Mouse (Mus musculus): Measurements from ENCODE around the gene Lrmda. TPM values are rescaled to one million over a fixed set of nuclear protein-coding genes. Genes with fewer than 3 reads are reported as not detected.

Lrmda gene
- polyA plus RNA-seq, 1 experiment from 2014 or later, result not detected

DNA sequence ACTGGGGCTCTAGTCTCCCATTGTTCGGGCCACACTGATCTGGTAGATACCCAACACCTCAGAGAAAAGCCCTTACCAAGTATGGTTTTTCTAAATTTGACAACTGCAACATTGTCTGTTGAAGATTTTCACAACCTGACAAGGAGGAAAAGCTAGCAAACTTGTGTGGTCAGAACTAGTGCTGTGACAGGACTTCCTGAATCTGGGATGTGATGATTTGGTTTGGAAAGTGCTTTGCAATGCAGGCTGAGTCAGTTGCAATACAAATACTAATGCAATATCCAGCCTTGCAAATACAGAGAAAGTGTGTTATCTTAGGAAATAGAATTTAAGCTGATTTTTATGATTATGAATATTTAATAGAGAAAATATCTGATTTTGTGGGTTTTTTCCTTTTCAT lies 357.6 kb downstream of the Lrmda start:
- Histone ChIP-seq H3K4me2 (ENCODE audit: low read length) (no peak overlapping the region), H3K9ac (replicated peaks; ENCODE audit: low read length) (no peak overlapping the region), H3K27me3 (ENCODE audit: control insufficient read depth, insufficient read depth, low read length) (no peaks in the 10 kb centered on the region), H3K27ac (replicated peaks; ENCODE audit: low read depth, low read length) (no peak overlapping the region), H3K4me1 (ENCODE audit: control insufficient read depth, insufficient read depth, low read length) (no peaks in the 10 kb centered on the region), H3K9me3 (ENCODE audit: control insufficient read depth, low read length) (no peaks in the 10 kb centered on the region), H3K36me3 (ENCODE audit: control insufficient read depth, insufficient read depth, low read length) (no peaks in the 10 kb centered on the region), H3K4me3 (replicated peaks; ENCODE audit: low read depth, low read length) (no peak overlapping the region)
- WGBS, result 92% methylated on average over 1 of the region's 1 CpGs
- DNase-seq, result no peak
- ATAC-seq (ENCODE audit: low FRiP score, low TSS enrichment), result no peak

DNA sequence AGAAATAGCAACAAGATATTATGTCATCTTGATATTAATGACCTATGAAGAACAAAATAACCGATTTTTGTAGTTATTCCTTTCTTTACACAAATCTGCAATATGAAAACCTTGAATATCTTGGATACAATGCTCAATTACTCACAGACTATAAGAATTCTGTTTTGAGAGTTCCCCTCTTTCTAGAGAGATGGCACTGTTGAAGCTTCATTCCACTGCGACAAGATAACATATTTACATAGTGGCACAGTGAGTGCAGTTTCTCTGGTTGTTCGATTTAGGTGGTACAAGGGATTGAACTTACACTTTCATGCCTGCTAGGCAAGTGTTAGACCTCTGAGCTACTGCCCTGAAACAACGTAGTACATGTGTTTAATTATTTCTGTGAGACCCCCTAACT lies 362.6 kb downstream of the Lrmda start:
- WGBS, result 85% methylated on average over 4 of the region's 4 CpGs
- H3K9ac ChIP-seq (replicated peaks; ENCODE audit: low read length), result no peak overlapping the region
- H3K27ac ChIP-seq (replicated peaks; ENCODE audit: low read depth, low read length), result no peak overlapping the region
- H3K4me2 ChIP-seq (ENCODE audit: low read length), result no peak overlapping the region
- no peaks in the 10 kb centered on the region for H3K4me1 ChIP-seq (ENCODE audit: control insufficient read depth, insufficient read depth, low read length)
- H3K36me3 ChIP-seq (ENCODE audit: control insufficient read depth, insufficient read depth, low read length), result no peaks in the 10 kb centered on the region
- H3K4me3 ChIP-seq (replicated peaks; ENCODE audit: low read depth, low read length), result no peak overlapping the region
- no peak for DNase-seq
- no peak for ATAC-seq (ENCODE audit: low FRiP score, low TSS enrichment)
- no peaks in the 10 kb centered on the region for H3K27me3 ChIP-seq (ENCODE audit: control insufficient read depth, insufficient read depth, low read length)
- H3K9me3 ChIP-seq (ENCODE audit: control insufficient read depth, low read length), result no peaks in the 10 kb centered on the region

- 83% methylated on average over 10 of the region's 10 CpGs for WGBS
- ATAC-seq (ENCODE audit: low FRiP score, low TSS enrichment), result no peak
- Histone ChIP-seq H3K27me3 (ENCODE audit: control insufficient read depth, insufficient read depth, low read length) (no peaks in the 10 kb centered on the region), H3K4me1 (ENCODE audit: control insufficient read depth, insufficient read depth, low read length) (no peaks in the 10 kb centered on the region), H3K9ac (replicated peaks; ENCODE audit: low read length) (no peak overlapping the region), H3K36me3 (ENCODE audit: control insufficient read depth, insufficient read depth, low read length) (no peaks in the 10 kb centered on the region), H3K9me3 (ENCODE audit: control insufficient read depth, low read length) (no peaks in the 10 kb centered on the region; the same call in 1 of the 2 replicates), H3K4me3 (replicated peaks; ENCODE audit: low read depth, low read length) (no peak overlapping the region), H3K4me2 (ENCODE audit: low read length) (no peak overlapping the region), H3K27ac (replicated peaks; ENCODE audit: low read depth, low read length) (no peak overlapping the region)
- DNase-seq, result no peak
Observed at GRCm38 (mm10) chr14:22393616-22394015, 374.1 kb downstream of the Lrmda start.

DNA sequence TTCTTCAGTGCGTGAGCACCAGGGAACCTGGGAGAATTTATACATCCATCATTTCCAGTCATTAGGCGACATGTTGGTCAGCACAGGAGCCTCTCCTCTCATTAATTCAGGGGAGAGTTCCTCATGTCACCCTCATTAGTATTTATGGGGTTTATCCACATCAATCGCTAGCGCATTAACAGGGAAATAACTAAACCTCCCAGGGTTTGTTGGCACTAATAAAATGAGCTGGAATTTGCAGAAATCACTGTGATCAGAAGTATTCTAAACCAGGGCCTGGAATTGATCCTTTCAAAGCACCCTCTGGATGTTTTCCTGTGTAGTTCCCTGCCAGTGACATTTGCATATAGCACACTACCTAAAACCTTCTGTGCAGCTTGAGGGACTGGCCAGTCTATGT lies 382.9 kb downstream of the Lrmda start:
- H3K27me3 ChIP-seq (ENCODE audit: control insufficient read depth, insufficient read depth, low read length), result no peaks in the 10 kb centered on the region
- H3K9ac ChIP-seq (replicated peaks; ENCODE audit: low read length), result no peak overlapping the region
- ATAC-seq (ENCODE audit: low FRiP score, low TSS enrichment) (no peak), DNase-seq (peak; percentile 13)
- WGBS, result 40% methylated on average over 4 of the region's 4 CpGs
- H3K4me2 ChIP-seq (ENCODE audit: low read length), result no peak overlapping the region
- no peaks in the 10 kb centered on the region for H3K9me3 ChIP-seq (ENCODE audit: control insufficient read depth, low read length)
- no peaks in the 10 kb centered on the region for H3K4me1 ChIP-seq (ENCODE audit: control insufficient read depth, insufficient read depth, low read length)
- H3K27ac ChIP-seq (replicated peaks; ENCODE audit: low read depth, low read length), result no peak overlapping the region
- H3K36me3 ChIP-seq (ENCODE audit: control insufficient read depth, insufficient read depth, low read length), result no peaks in the 10 kb centered on the region
- no peak overlapping the region for H3K4me3 ChIP-seq (replicated peaks; ENCODE audit: low read depth, low read length)

DNA sequence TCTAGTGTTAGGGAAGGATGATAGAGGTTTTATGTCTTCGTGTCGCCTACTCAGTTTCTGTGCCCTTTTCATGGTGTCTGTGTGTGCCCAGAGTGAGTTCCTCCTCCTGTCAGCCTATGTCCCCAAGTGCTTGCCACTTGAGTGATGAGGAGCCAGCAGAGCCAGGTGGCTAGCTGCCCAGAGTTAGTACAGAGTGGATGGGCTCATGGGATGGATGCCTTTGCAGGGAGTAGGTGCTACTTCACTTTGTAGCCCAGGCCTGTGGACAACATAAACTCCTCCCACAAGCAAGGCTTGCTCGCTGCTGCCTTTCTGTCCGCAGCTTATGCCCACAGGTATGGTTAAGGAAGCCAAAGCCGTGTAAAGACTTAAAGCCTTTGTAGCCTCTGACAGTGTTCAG lies 387.1 kb downstream of the Lrmda start:
- no peak for ATAC-seq (ENCODE audit: low FRiP score, low TSS enrichment)
- no peaks in the 10 kb centered on the region for H3K27me3 ChIP-seq (ENCODE audit: control insufficient read depth, insufficient read depth, low read length)

GRCm38 (mm10) chr14:22410826-22411225 lies 391.3 kb downstream of the Lrmda start:
- 89% methylated on average over 1 of the region's 1 CpGs for WGBS
- no peak overlapping the region for H3K27ac ChIP-seq (replicated peaks; ENCODE audit: low read depth, low read length)

More for the DNA sequence above, 387.1 kb downstream of the Lrmda start:
- H3K9ac ChIP-seq (replicated peaks; ENCODE audit: low read length), result no peak overlapping the region
- 82% methylated on average over 5 of the region's 5 CpGs for WGBS
- no peak overlapping the region for H3K4me3 ChIP-seq (replicated peaks; ENCODE audit: low read depth, low read length)
- no peak overlapping the region for H3K27ac ChIP-seq (replicated peaks; ENCODE audit: low read depth, low read length)
- no peaks in the 10 kb centered on the region for H3K36me3 ChIP-seq (ENCODE audit: control insufficient read depth, insufficient read depth, low read length)
- no peaks in the 10 kb centered on the region for H3K9me3 ChIP-seq (ENCODE audit: control insufficient read depth, low read length)
- no peak for DNase-seq
- H3K4me2 ChIP-seq (ENCODE audit: low read length), result no peak overlapping the region
- no peaks in the 10 kb centered on the region for H3K4me1 ChIP-seq (ENCODE audit: control insufficient read depth, insufficient read depth, low read length)

DNA sequence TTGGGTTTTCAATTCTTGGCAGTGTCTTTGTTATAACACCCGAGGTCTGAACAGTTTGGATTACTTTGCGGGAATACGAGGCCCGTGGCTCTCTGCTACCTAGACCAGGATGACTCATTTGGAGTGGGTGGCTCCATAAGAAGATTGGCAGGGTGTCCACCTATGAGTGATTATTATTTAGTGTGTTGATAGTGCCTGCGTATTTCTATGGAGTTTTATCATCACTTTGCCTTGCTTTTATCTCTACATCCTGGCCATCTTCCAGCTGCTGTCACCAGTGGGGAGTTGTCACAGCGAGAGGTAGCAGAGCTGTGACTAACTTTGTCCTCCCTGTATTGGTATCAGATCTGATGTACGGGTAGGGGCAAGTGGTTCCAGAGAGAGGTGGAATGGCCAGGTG lies 393.7 kb downstream of the Lrmda start:
- no peaks in the 10 kb centered on the region for H3K36me3 ChIP-seq (ENCODE audit: control insufficient read depth, insufficient read depth, low read length)
- no peak overlapping the region for H3K4me2 ChIP-seq (ENCODE audit: low read length)
- ATAC-seq (ENCODE audit: low FRiP score, low TSS enrichment) (no peak), DNase-seq (no peak)
- no peak overlapping the region for H3K4me3 ChIP-seq (replicated peaks; ENCODE audit: low read depth, low read length)
- H3K9ac ChIP-seq (replicated peaks; ENCODE audit: low read length), result no peak overlapping the region
- no peak overlapping the region for H3K27ac ChIP-seq (replicated peaks; ENCODE audit: low read depth, low read length)
- 83% methylated on average over 7 of the region's 7 CpGs for WGBS
- no peaks in the 10 kb centered on the region for H3K27me3 ChIP-seq (ENCODE audit: control insufficient read depth, insufficient read depth, low read length)
- no peaks in the 10 kb centered on the region for H3K9me3 ChIP-seq (ENCODE audit: control insufficient read depth, low read length)
- no peaks in the 10 kb centered on the region for H3K4me1 ChIP-seq (ENCODE audit: control insufficient read depth, insufficient read depth, low read length)

More at GRCm38 (mm10) chr14:22410826-22411225, 391.3 kb downstream of the Lrmda start:
- Histone ChIP-seq H3K27me3 (ENCODE audit: control insufficient read depth, insufficient read depth, low read length) (no peaks in the 10 kb centered on the region), H3K4me3 (replicated peaks; ENCODE audit: low read depth, low read length) (no peak overlapping the region), H3K9me3 (ENCODE audit: control insufficient read depth, low read length) (no peaks in the 10 kb centered on the region), H3K36me3 (ENCODE audit: control insufficient read depth, insufficient read depth, low read length) (no peaks in the 10 kb centered on the region), H3K4me1 (ENCODE audit: control insufficient read depth, insufficient read depth, low read length) (no peaks in the 10 kb centered on the region), H3K9ac (replicated peaks; ENCODE audit: low read length) (no peak overlapping the region), H3K4me2 (ENCODE audit: low read length) (no peak overlapping the region)
- ATAC-seq (ENCODE audit: low FRiP score, low TSS enrichment), result no peak
- no peak for DNase-seq

- WGBS, result 88% methylated on average over 3 of the region's 3 CpGs
- H3K27me3 ChIP-seq (ENCODE audit: control insufficient read depth, insufficient read depth, low read length), result no peaks in the 10 kb centered on the region
- H3K4me1 ChIP-seq (ENCODE audit: control insufficient read depth, insufficient read depth, low read length), result no peaks in the 10 kb centered on the region
- H3K9ac ChIP-seq (replicated peaks; ENCODE audit: low read length), result no peak overlapping the region
- H3K9me3 ChIP-seq (ENCODE audit: control insufficient read depth, low read length), result no peaks in the 10 kb centered on the region
- DNase-seq (no peak), ATAC-seq (ENCODE audit: low FRiP score, low TSS enrichment) (no peak)
- no peak overlapping the region for H3K4me3 ChIP-seq (replicated peaks; ENCODE audit: low read depth, low read length)
- H3K36me3 ChIP-seq (ENCODE audit: control insufficient read depth, insufficient read depth, low read length), result no peaks in the 10 kb centered on the region
- no peak overlapping the region for H3K4me2 ChIP-seq (ENCODE audit: low read length)
- no peak overlapping the region for H3K27ac ChIP-seq (replicated peaks; ENCODE audit: low read depth, low read length)
Observed at GRCm38 (mm10) chr14:22417706-22418105, 398.2 kb downstream of the Lrmda start.

DNA sequence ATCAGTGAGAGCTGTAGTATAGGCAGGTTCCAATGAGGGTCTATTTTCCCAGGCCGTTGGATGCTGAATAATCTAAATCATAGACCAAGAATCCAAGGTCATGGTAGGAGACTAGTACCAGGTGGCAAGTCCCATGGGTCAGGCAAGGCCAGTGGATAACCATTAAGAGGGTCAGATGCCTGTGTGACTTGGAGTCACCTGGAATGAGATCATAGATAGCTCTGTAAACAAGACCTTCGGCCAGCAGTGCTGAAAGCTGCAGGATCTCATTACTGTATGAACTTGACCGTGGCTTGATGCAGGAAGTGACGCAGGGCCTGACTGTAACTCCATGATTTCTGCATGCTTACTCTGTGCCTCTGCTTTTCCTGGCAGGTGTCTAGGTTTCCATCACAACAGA lies 402.2 kb downstream of the Lrmda start:
- H3K4me2 ChIP-seq (ENCODE audit: low read length), result no peak overlapping the region
- no peaks in the 10 kb centered on the region for H3K36me3 ChIP-seq (ENCODE audit: control insufficient read depth, insufficient read depth, low read length)
- no peak overlapping the region for H3K4me3 ChIP-seq (replicated peaks; ENCODE audit: low read depth, low read length)
- ATAC-seq (ENCODE audit: low FRiP score, low TSS enrichment) (no peak), DNase-seq (no peak)
- no peak overlapping the region for H3K27ac ChIP-seq (replicated peaks; ENCODE audit: low read depth, low read length)
- no peaks in the 10 kb centered on the region for H3K27me3 ChIP-seq (ENCODE audit: control insufficient read depth, insufficient read depth, low read length)
- no peaks in the 10 kb centered on the region for H3K9me3 ChIP-seq (ENCODE audit: control insufficient read depth, low read length)
- 97% methylated on average over 4 of the region's 4 CpGs for WGBS
- no peak overlapping the region for H3K9ac ChIP-seq (replicated peaks; ENCODE audit: low read length)
- H3K4me1 ChIP-seq (ENCODE audit: control insufficient read depth, insufficient read depth, low read length), result no peaks in the 10 kb centered on the region

Measured in midbrain, embryonic 14.5 days (tissue).